Mouse (Mus musculus) gastrocnemius, adult 18-20 months (tissue): ENCODE measurements around the gene Prr12. TPM values are rescaled to one million over a fixed set of nuclear protein-coding genes. Genes with fewer than 3 reads are reported as not detected.

Experiments
- DNase-seq: peaks from one replicate; pipeline ENCODE4 v3.0.0; 2021; ENCODE audit warnings: low spot score
- total RNA-seq, 2 experiments: library from RNA; stranded (reverse); gene quantifications; 2 replicates each; pipeline ENCODE4 v1.2.3; 2021

Gene Prr12
- total RNA-seq, 2 experiments from 2014 or later, result 13.1 to 16.0 TPM

DNA sequence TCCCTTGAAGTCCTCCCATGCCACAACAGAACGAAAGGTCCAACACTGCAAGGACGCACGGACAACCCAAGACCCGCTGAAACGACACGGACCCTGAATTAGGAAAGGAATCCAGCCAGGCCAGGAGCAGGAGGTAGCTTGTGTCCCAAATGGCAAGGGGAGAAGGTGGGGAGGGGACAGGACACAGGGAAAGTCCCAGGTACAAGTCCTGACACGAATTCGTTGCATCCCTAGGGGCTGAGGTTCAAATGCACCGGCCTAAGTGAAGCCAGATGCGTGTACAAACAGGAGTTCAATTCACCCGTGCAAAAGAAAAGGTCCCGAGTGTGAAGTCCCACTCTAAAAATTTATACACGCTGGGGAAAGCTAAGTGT lies 1.1 kb downstream of the Prr12 start:
- no peak for DNase-seq

DNA sequence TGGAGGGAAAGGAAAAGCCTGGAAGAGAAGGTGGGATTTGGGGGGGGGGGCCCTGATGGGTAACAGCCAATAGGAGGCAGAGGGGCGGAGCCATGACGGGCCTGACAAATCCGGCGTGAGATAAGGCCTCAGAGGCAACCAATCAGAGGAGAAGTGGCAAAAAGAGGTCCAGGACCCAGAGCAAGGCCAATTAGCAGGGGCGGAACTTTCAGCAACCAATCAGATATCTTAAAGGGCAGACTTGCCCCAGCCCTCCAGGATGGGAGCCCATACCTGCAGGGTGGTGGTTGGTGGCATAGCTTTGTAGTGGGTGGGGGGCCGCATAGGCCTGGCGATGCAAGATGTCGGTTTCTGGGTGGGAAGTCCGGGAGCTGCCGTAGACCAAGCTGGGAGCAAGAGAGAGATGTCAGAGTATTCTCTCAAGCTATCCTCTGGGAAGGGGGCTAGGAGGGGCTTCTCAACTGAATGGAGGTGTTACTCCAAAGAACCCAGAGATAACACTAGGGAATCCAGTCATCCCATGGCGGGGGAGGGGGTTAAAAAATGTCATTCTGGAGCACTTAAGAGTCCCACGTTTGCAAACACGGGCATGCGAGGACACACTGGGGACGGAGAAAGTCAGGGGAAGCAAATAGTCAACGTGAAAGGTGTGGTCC lies 1.6 kb downstream of the Prr12 start:
- peak; percentile 72 for DNase-seq

DNA sequence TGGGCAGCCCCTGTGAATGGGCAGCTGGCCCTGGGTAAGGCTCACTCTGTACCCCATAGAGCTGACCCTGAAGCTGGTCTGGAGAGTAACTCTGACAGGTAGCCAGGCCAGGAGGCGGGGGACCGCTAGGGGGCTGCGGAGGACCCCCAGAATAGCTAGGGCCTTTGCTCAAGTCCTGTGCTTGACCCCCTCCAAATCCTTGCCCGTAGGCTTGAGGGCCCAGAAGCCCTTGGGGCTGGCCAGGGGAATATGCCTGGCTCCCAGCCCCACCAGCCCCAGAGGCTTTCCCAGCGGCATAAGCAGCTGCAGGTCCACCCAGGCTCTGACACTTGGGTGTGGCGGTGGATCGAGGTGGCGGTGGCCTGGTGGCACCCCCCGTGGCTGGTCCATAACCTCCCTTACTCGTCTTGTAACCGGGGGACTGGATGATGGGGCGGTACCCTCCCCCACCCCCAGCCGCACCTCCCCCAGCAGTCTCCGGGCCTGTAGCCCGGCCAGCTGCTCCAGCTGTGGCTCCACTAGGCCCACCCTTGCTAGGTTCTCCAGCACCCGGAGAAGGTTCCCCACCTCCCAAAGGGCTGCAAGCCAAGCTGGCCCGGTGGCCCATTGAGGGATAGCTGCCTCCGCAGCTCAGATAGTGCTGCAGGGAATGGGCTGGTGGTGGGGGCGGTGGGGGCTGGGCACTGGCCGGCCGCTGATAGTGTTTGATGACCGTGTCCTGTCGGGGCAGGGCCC lies 3.6 kb downstream of the Prr12 start:
- DNase-seq, result no peak

DNA sequence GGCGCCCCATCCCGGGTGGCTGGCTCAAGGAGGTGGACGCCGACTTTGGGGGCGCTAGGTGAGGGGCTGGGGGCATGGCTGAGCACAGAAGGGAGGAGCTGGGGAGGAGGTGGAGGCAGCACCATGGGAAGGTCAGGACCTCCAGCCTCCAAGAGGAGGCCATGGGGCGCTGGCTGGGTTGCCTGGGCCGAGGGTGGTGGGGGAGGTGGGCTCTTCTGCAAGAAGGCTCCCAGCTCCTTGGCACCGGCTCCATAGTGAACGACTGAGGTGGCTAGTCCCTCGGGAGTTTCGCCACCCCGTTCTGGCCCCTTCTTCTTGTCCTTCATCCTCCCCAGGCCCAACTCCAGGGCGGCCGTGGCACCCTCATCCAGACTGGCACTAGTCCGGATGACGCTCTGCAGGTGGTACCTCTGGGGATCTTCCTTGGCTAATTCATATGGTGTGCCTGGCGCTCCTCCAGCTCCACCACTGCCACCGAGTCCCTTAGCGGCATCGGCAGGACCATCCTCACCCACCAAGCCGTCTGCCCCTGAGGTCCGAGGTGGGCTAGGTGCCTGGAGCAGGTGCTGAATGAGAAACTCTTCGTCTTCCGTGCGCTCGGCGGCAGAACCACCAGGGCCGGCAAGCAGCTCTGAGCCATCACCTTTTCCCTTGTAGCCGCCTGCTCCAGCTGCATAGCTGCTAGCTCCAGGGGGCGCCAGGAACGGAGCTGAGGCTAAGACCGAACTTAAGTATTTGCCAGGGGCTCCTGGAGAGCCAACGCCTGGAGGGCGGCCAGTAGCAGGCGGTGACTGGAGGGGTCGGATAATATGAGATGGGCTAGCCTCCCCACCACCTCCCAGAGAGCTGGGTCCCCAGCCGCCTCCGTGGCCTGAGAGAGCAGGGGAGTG lies 4.4 kb downstream of the Prr12 start:
- no peak for DNase-seq

DNA sequence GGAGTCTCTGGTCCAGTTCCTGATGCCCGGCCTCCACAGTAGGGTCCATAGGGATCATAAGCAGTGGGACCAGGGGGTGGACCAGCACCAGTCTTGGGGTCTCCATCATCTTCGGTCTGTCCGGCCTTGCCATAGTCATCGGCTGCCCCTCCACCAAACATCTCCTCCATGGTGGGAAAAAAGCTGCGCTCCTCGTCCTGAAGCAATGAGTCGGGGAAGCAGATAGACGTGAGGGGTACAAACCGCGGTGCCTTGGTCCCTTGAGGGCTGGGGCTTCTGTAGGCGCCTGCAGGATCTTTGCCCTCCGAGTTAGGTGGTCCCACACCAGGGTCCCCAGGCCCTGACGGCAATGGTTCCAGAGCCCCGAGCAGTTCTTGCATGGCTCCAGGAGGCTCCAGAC lies 5.2 kb downstream of the Prr12 start:
- DNase-seq, result no peak

DNA sequence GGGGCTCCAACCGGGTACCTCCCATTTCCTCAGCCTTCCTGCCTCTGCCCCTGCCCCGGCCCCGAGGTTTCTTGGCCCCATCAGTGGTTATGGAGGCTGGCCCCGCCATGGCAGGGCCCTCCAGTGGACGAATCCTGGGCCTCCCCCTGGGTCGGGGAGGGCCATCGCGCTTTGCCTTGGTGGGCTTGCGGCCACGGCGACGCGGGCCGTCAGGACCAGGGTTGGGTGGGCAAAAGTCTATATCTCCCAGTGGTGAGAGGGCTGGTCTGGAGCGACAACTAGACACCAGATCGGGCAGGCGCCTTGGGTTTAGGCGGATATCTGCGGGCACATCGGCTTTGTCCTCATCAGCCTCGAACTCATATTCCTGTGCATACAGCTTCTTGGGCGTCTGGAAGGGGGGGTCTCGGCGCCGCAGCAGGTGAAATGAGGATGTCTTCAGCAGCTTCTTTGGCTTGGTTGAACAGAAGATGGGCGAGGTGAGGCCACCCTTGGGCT lies 5.8 kb downstream of the Prr12 start:
- DNase-seq, result no peak

DNA sequence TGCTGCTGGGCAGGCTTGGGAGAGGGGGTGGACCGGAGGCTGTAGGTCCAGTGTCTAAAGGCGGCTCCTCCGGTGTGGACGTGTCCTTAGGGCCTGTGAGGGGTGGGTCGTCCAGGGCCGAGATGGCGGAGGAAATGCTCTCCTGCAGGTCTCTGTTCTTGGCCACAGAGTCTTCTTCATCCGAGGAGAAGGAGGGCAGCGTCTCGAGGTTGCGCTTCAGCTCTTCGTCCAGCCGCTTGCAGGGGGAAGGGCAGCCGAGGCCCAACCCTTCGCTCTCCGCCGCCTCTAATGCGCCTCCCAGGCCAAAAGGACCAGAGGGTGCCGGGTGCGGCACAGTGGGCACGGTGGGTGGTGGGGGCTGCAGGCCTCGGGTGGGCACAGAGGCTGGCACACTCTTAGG lies 6.9 kb downstream of the Prr12 start:
- DNase-seq, result no peak

DNA sequence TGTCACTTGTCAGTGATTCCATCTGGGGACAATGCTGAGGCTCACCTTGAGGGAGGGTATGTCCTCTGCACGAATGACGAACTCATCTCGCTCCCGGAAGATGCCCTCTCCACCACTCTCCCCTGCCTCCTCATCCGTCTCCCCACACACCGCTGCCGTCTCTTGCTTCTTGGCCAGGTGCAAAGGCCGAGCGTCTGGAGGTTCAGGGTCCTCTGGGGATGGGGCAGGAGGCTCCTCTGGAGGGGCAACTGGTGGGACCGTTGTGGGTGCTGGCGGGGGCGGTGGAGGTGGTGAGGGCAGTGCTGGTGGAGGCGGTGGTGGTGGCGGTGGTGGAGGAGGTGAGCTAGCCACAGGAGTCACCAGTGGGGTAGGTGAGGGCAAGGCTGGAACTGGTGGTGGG lies 9.4 kb downstream of the Prr12 start:
- DNase-seq, result no peak

DNA sequence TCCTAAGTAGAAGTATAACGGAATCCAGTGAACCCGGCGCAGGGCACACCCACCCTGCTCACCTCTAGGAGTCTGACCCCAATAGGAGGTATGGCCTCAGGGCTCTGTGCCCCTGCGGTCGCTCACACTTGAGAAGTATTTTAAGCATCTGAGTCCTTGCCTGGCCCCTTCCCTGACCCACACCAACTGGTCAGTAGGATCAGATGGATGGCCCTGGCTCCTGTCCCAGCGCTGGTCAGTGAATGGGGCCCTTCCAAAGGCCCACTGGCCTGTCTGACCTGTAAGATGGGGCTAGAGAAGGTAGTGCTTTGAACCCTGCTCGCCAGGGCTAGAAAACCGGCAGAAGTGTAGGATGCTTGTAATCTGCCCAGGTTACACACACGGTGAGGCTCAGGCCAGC lies 11.8 kb downstream of the Prr12 start:
- peak; percentile 80 for DNase-seq

DNA sequence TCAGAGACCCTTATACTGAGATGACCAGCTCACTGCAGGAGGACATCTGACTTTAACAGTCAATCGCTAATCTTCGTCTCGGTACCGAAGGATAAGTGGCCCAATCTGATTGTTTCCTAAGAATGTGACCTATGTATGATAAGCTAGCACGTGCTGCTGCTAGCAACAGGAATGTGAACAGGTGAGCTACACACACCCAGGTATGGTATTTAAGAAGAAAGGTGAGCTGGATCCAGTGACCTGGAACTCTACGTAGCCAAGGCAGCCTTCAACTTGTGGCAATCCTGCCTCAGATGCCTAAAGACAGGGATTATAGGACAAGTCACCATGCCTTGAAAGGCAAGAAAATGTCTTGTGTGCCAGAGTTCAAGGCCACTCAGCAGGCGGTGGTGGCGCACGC lies 14.3 kb downstream of the Prr12 start:
- DNase-seq, result no peak

DNA sequence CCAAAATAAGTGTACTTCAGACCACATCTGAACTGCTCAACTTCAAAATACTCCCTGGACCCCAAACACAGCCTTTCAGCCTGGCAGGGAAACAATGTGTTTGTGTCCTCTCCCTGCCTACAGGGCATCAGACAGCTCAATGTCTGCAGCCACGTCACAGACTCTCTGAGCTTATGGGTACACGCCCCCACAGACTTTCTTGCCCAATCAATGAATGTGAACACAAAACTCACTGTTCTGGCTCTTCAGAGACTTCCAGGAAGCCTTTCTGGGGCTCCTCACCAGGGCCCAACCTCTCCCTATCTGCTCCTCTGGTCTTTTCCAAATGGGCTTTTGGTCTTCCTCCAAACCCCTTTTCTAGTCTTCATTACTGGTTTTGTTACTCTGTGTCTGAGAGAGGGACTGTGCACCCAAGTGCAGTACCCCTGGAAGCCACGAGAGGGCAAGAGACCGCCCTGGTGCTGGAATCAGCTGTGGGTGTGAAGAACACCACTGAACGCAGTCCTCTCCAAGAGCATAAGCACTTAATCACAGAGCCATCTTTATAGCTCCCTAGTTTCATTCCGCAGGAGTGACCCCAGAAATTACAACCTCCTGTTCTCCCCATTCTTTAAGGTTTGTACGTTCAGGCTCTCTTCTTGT lies 14.8 kb downstream of the Prr12 start:
- peak; percentile 43 for DNase-seq

DNA sequence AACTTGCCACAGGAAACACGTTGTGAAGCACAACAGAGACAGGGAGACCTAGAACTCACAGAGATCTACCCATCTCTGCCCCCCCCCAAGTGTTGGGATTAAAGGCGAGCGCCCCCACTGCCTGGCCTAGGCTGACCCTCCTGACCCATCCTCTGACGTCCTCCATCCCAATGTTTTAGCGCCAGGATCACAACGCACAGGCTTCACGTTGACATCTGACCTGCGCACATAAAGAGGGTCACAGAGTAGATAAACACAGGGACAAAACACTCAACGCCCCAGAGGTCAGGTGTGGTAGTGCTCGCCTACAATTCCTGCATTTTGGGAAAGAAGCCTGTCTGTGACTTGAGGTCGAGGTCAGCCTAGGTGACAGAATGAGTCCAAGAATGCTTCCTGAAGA lies 16.0 kb downstream of the Prr12 start:
- DNase-seq, result no peak

DNA sequence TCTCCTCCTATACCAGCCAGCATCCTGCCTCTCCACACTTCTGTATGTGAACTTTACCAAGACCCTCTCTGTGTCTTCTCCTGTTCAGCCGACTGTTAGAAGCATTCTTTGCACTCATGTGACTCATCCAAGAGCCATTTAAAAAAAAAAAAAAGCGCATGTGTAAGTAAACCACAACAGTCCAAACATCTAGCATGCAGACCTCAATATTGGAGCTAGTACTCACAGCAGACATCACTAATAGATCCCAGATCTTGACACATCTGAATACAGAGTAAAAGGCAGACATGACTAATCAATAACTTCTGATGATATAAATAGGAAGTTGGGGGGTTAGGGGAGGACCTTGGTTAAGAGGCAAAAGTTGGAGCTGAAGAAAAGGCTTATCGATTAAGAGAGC lies 17.1 kb downstream of the Prr12 start:
- no peak for DNase-seq

DNA sequence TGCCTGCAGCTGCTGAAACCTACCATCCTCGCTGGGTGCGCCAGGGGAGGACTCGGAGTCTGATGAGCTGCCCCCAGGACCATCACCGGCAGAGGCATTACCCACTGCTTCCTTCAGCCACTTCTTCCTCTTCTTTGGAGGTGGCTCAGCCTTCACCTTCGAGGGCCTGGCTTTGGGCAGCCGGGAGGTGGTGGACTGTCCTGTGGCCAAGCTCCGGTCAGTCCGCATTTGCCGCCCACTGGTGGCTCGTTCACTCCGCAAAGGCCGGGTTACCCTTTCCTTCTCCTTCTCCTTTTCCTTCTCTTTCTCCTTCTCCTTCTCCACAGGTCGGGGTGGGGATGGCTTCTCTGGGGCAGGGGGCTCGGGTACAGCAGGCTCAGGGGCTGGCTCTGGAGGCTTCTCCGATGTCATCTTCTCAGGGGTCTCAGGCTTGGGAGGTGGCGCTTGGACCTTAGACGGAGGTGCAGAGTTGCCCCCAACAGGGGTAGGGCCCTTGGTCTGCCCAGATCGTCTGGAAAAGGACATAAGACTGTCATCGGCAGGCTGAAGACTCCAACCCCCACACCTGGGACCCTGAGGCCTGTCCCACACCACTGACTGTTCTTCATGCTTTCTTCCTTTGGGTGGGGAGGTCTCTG lies 18.8 kb downstream of the Prr12 start:
- DNase-seq, result no peak

DNA sequence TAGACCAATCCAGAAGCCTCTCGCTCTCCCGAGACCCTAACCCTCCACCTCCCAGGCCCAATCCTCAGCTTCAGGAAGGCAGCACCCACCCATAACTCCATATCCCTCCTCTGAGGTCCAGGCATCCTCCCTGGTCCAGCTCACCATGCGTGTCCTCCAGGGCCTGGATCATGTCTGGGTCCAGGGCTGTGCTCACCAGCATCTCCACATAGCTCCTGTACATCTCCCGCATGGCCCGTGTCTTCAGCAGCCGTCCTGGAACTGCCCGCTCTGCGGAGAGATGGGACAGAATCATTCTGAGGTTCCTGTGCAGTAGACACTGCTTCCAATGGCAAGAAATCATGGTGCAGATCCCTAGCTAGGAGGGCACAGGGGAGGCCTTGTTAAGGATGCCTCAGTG lies 21.8 kb downstream of the Prr12 start:
- no peak for DNase-seq

DNA sequence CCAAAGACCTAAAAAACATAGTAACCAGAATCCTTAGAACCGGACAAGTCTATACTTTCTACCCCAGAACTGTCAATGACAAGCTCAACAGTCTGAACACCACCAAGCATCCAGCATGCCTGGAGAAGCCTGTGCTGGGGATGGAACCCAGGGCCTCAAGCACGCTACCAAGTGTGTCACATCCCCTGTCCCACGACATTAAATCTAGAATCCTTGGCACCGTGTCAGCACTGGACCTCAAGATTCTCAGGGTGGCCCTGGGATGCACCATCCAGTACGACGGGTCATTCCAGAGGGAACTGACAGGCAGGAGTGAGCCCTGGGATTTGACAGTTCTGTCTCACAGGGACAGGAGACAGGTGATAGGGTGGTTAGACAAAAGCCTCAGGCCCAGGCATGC lies 22.7 kb downstream of the Prr12 start:
- no peak for DNase-seq

DNA sequence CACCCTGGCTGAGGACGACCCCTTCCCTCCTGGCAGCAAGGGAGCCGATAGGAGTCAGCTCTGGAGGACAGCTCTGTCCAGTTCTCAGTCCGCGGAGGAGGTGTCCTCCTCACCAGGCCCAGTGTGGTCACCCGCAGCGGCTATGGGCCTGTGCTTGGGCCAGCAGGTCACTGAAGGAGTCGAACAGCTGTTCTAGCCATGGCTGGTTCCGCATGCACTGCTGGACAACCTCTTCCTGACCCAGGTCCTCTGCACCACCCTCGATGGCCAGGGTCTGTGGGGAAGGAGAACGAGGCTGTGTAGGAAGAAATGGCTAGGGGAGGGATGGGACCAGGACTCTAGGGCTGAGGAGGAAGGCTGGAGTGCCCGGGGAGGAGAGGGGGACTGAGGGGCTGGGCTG lies 24.3 kb downstream of the Prr12 start:
- no peak for DNase-seq

DNA sequence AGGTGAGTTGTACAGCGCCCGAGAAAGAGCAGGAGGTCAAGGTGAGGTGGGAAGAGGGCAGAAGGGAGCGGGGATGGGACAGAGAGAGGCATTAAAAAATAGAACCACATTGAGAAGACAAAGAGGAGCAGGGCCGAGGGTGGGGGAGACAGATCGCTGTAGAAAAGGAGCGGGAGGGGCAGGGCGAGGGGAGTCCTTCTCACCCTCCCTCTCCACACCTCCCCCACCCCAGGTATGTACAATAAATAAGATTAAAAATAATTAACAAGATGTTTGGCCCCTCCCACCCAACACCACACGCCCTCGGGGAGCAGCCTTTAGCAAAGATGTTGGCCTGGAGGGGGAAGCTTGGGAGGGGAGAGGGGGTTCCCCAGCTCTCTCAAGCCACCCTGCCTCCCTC lies 24.9 kb downstream of the Prr12 start:
- no peak for DNase-seq

DNA sequence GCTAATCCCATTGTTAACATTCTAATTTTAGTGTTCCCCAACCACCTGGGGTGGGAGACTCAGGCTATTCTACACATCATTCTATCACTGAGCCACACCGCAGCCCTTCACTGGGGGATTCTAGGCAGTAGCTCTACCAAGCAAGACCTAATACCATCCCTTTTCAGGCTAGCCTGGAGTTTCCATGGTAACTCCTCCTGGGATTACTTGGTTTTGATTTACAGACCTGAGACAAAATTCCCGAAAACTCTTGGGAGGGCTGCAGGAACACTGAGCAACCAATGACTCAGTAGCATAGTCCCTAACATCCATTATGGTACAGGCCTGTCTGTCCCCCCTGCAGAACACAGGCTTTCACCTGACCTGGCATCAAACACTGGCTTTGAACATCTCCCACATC lies 26.4 kb downstream of the Prr12 start:
- DNase-seq, result no peak

DNA sequence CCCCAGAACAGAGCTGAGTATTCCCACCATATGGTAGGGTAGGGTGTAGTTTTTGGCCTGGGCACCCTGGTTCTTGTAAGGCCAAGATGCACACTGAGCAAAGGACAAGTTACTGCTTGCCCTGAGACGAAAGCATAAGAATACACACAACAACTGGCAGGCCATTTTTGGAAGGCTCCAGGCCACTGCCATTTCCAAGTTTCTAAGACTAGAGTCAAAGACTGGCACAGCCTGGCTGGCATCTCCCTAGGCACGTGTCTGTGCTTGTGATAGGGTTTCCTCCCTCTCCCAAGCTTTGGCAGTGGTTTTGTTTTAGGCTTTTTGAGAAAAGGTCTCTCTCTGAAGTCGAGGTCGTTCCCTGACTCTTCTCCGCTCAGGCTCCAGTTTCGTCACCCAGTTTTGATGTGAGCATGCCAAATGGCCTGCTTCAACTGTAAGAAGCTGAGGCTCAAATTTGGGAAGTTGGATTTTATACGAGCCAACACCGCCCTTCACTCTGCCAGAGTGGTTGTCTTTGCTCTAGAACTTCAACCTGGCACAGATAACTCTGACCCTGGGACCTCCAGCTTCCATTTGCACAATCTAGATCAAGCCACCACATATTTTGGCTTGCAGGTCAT lies 27.0 kb downstream of the Prr12 start:
- peak; percentile 69 for DNase-seq
